Mouse (Mus musculus) liver, embryonic 16.5 days (tissue): ENCODE data around the gene Vmn2r42. TPM values are rescaled to one million over a fixed set of nuclear protein-coding genes. Genes with fewer than 3 reads are reported as not detected.
"Not testable (repeated sequence)": the region's sequence is repeated elsewhere in the genome, so short reads cannot be mapped to it uniquely, and the experiment has no call there.

Experiments
- ATAC-seq: fragments of 200-750 bp; cut with Nextera tagmentation; 2 replicates; pipeline ENCODE4 v1.8.0; 2017; ENCODE audit warnings: low read depth, mild to moderate bottlenecking, moderate number of reproducible peaks, moderate library complexity
- H3K27ac ChIP-seq: fragments of 300-500 bp; sonication (generic); 2 replicates; pipeline ENCODE4 v1.5.1; 2014; ENCODE audit warnings: mild to moderate bottlenecking, low read length
- H3K27me3 ChIP-seq: fragments of 300-500 bp; sonication (generic); 2 replicates; pipeline ENCODE4 v1.6.1; 2014; ENCODE audit warnings: low read depth, low read length, mixed read lengths; ENCODE audit not compliant: control insufficient read depth, insufficient read depth
- H3K36me3 ChIP-seq: fragments of 300-500 bp; sonication (generic); 2 replicates; pipeline ENCODE4 v1.6.1; 2014; ENCODE audit warnings: mild to moderate bottlenecking; ENCODE audit not compliant: control insufficient read depth, insufficient read depth
- H3K4me1 ChIP-seq: fragments of 300-500 bp; sonication (generic); 2 replicates; pipeline ENCODE4 v1.6.1; 2014; ENCODE audit warnings: low read depth, low read length, mixed read lengths; ENCODE audit not compliant: control insufficient read depth
- H3K4me2 ChIP-seq: fragments of 300-500 bp; sonication (generic); 2 replicates; pipeline ENCODE4 v1.6.1; 2014; ENCODE audit warnings: low read depth, low read length, mixed read lengths
- H3K4me3 ChIP-seq: fragments of 300-500 bp; sonication (generic); 2 replicates; pipeline ENCODE4 v1.5.1; 2014; ENCODE audit warnings: low read depth, mild to moderate bottlenecking, low read length
- H3K9ac ChIP-seq: fragments of 300-500 bp; sonication (generic); 2 replicates; pipeline ENCODE4 v1.6.1; 2014; ENCODE audit warnings: low read depth, low read length
- H3K9me3 ChIP-seq: fragments of 300-500 bp; sonication (generic); replicated peaks from 2 replicates; pipeline ENCODE4 v1.6.1; 2016; ENCODE audit warnings: low read length; ENCODE audit not compliant: control insufficient read depth
- WGBS: fragments of 180-500 bp; shearing (Covaris S2); extraction: QIAGEN DNeasy Blood & Tissue Kit; methylation state at CpG from one replicate; pipeline ENCODE4 v1.1.7; 2014; ENCODE audit not compliant: insufficient replicate concordance; 5-methylcytosine and 5-hydroxymethylcytosine counted together
- polyA plus RNA-seq: library from polyadenylated mRNA; unstranded; fragments of >200 nt; fragmentation: Nextera tagmentation; extraction: Ambion mirVana; gene quantifications from 2 replicates; pipeline ENCODE4 v1.2.1, GENCODE M21; 2015

The Vmn2r42 gene
- polyA plus RNA-seq, result not detected in 2 replicates

GRCm38 (mm10) chr7:8200220-8200619, at the start of gene Vmn2r42:
Gene Vmn2r42, minus strand, starts transcription at chr7:8200320.
- WGBS, result no CpG with 5 or more reads among the region's 2 CpGs
- H3K27ac ChIP-seq, H3K36me3 ChIP-seq, H3K4me2 ChIP-seq, H3K9me3 ChIP-seq, ATAC-seq, H3K9ac ChIP-seq, H3K4me1 ChIP-seq, H3K4me3 ChIP-seq, H3K27me3 ChIP-seq: not testable (repeated sequence)

GRCm38 (mm10) chr7:8161554-8161953, 38.6 kb downstream of the Vmn2r42 start, which contains the start of gene Vmn2r41:
Gene Vmn2r41, minus strand, starts transcription at chr7:8161654.
- WGBS, result no CpG with 5 or more reads among the region's 1 CpGs
- H3K9me3 ChIP-seq, H3K4me2 ChIP-seq, H3K9ac ChIP-seq, H3K4me1 ChIP-seq, H3K27me3 ChIP-seq, H3K4me3 ChIP-seq, ATAC-seq, H3K27ac ChIP-seq, H3K36me3 ChIP-seq: not testable (repeated sequence)

Other genes with a start within 250 kb of the Vmn2r42 start
- not detected in 2 replicates for gene Vmn2r41, start 38.7 kb downstream of the Vmn2r42 start, polyA plus RNA-seq
- gene Vmn2r43, start 60.3 kb upstream of the Vmn2r42 start, polyA plus RNA-seq, result not detected in 2 replicates
- gene Vmn2r44, start 183.0 kb upstream of the Vmn2r42 start, polyA plus RNA-seq, result not detected in 2 replicates